Mouse (Mus musculus): Measurements from ENCODE around the gene Sspn. TPM values are rescaled to one million over a fixed set of nuclear protein-coding genes. Genes with fewer than 3 reads are reported as not detected.

Sspn gene
- polyA plus RNA-seq, 1 experiment = 6.2 TPM

DNA sequence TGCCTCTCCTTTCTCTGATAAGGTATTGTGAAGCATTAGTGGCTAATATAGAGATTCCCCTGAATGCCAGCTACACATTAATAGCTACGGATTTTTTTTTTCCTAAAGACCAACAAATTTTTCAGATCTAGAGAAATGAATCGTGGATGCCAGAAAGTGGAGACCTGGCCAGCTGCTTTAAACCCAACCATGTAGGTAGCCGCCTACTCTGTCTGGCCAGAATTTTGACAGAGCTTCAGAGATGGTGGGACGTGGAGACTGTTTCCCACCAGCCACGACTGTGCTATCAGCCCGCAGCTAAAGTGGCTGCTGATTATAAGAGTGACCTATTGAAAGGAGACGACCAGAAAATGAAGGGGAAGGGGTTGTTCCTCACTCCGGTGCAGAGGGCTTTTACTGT is 36.3 kb downstream of the Sspn start:
- TF ChIP-seq POLR2A (IDR thresholded peaks at IDR 0.05; ENCODE audit: extremely low read depth, insufficient read depth, low read length) (no peak), CTCF (IDR thresholded peaks at IDR 0.05; ENCODE audit: extremely low read depth, insufficient read depth, low read length) (no peak)
- H3K4me3 ChIP-seq (ENCODE audit: insufficient read depth, low read length) = no peak overlapping the region
- H3K4me1 ChIP-seq (ENCODE audit: control insufficient read depth, insufficient read depth, low read length) = peaks cover 7% of the 10 kb centered on the region; the same call in 1 of the 2 replicates
- H3K27ac ChIP-seq (ENCODE audit: insufficient read depth, low read length) = no peak overlapping the region

DNA sequence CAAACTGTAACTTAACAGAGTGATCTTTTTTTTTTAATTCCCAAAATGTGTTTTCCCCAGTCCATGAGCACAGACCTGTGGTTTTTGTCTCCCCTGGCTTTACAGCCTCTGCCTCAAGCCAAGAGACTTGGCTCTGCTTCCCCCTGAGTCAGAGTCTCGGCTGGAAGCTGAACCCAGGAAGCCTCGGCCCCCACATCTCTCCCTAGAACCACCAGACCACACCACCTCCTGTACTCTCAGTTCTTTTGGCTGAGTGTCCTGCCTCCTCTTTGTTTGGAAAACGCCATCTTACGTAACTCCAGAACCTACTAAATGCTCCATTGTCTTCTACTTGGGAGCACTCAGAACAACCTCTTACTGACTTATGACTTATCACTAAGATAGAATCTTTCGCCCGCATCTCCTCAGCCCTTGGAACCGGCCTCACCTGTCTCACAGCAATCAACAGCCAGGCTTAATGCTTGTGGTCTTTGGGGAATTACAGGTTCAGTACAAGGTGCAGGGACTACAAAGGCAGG is 36.9 kb downstream of the Sspn start:
- no peak overlapping the region for H3K4me3 ChIP-seq (ENCODE audit: insufficient read depth, low read length)
- TF ChIP-seq CTCF (IDR thresholded peaks at IDR 0.05; ENCODE audit: extremely low read depth, insufficient read depth, low read length) = no peak
- H3K27ac ChIP-seq (ENCODE audit: insufficient read depth, low read length) = no peak overlapping the region

DNA sequence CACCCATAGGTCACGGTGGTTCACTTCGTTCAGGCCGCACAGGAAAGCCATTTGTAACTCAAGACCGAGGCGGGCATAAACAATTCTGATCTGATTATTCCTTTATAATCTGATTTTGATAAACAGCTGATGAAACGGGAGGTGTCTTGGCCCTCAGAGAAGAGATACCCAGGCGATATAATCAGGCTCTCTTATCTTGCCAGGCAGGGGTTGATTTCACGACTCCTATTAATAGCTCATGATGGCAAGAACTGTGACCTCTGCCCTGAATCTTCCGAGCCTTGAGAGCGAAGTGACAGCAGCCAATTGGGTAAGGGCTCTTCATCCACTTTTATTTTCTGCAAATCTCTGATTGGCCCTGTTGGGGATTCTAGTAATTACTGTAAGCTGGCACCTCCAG is 37.4 kb downstream of the Sspn start:
- H3K27ac ChIP-seq (ENCODE audit: insufficient read depth, low read length) = no peak overlapping the region
- H3K4me1 ChIP-seq (ENCODE audit: control insufficient read depth, insufficient read depth, low read length) = peaks cover 6% of the 10 kb centered on the region; the same call in 1 of the 2 replicates
- no peak for TF ChIP-seq POLR2A (IDR thresholded peaks at IDR 0.05; ENCODE audit: extremely low read depth, insufficient read depth, low read length)
- no peak for TF ChIP-seq CTCF (IDR thresholded peaks at IDR 0.05; ENCODE audit: extremely low read depth, insufficient read depth, low read length)
- no peak overlapping the region for H3K4me3 ChIP-seq (ENCODE audit: insufficient read depth, low read length)

More for the DNA sequence above, 36.9 kb downstream of the Sspn start:
- peaks cover 7% of the 10 kb centered on the region; the same call in 1 of the 2 replicates for H3K4me1 ChIP-seq (ENCODE audit: control insufficient read depth, insufficient read depth, low read length)

DNA sequence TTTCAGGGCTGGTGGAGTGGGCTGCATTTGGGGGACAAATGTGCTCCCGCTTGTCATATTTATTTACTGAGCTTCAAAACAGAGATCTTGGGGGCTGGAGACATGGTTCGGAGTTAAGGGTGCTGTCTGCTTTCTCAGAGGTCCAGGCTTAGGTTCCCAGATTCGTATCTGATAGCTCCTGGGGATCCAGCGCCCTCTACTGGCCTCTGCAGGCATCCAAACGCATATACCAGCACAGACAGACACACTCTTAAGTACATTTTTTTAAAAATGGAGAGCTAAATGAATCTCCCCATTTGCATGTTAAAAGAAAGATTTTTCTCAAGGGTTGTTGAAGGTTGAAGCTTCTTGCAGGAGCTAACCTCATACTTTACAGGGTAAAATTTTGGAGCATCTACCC is 38.1 kb downstream of the Sspn start:
- H3K27ac ChIP-seq (ENCODE audit: insufficient read depth, low read length) = no peak overlapping the region

DNA sequence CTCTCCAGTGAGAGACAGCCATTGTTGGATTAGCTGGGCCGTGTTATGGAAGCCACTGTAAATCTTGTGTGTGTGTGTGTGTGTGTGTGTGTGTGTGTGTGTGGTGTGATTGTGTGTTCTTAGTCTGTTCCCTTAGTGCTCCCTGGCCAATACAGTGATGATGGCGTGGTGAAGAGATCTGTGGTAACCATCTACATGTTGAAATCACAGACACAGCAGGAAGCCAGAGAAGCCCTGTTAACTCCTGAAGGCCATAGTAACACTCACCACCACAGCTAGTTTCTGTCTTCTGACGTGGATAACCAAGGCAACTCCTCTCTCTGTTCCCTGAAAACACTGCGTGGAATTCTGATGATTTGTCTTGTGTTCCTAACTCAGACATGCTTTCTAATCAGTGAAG is 40.7 kb downstream of the Sspn start:
- H3K27ac ChIP-seq (ENCODE audit: insufficient read depth, low read length) = no peak overlapping the region
- H3K4me1 ChIP-seq (ENCODE audit: control insufficient read depth, insufficient read depth, low read length) = peaks cover 5% of the 10 kb centered on the region; the same call in 1 of the 2 replicates
- TF ChIP-seq CTCF (IDR thresholded peaks at IDR 0.05; ENCODE audit: extremely low read depth, insufficient read depth, low read length) = no peak

More for the DNA sequence above, 38.1 kb downstream of the Sspn start:
- Histone ChIP-seq H3K4me3 (ENCODE audit: insufficient read depth, low read length) (no peak overlapping the region), H3K4me1 (ENCODE audit: control insufficient read depth, insufficient read depth, low read length) (peaks cover 5% of the 10 kb centered on the region; the same call in 1 of the 2 replicates)
- no peak for TF ChIP-seq POLR2A (IDR thresholded peaks at IDR 0.05; ENCODE audit: extremely low read depth, insufficient read depth, low read length)
- no peak for TF ChIP-seq CTCF (IDR thresholded peaks at IDR 0.05; ENCODE audit: extremely low read depth, insufficient read depth, low read length)

DNA sequence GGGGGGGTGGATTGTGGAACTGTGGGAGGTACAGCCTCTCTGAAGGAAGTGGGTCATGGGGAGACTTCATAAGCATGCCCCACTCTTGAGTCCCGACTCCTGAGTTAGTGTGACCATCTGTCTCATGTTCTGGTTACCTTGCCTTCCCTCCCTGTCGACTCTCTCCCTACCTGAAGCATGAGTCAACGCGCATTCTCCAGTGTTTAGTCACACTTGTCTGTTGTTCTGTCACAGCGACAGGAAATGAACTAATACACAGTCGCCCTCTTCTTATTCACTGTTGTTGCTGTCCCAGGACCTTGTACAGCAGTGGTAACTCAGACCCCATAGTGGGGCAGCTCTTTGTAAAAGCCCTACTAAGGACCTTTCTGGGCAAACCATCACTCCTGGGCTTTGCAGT is 41.4 kb downstream of the Sspn start:
- TF ChIP-seq POLR2A (IDR thresholded peaks at IDR 0.05; ENCODE audit: extremely low read depth, insufficient read depth, low read length) (no peak), CTCF (IDR thresholded peaks at IDR 0.05; ENCODE audit: extremely low read depth, insufficient read depth, low read length) (no peak)
- H3K4me3 ChIP-seq (ENCODE audit: insufficient read depth, low read length) = no peak overlapping the region
- no peak overlapping the region for H3K27ac ChIP-seq (ENCODE audit: insufficient read depth, low read length)

More for the DNA sequence above, 40.7 kb downstream of the Sspn start:
- H3K4me3 ChIP-seq (ENCODE audit: insufficient read depth, low read length) = no peak overlapping the region

DNA sequence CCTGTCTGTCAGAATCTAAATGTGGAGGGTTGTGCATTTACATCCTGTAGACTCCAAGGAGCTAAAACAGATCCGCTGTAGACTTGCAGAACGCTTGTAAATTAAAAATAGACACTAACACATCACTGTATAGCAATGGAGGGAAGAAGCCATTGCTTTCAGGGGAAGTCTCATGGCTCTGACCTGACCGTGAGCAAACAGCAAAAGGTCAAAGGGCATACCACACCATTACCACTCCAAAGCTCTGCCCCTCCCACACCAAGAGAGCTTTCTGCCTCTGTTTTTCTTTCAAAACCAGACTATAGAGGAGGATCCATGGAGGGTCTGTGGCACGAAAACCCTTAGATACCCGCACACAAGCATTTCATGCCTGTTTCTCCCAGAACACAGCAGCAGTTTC is 41.9 kb downstream of the Sspn start:
- Histone ChIP-seq H3K4me3 (ENCODE audit: insufficient read depth, low read length) (no peak overlapping the region), H3K27ac (ENCODE audit: insufficient read depth, low read length) (no peak overlapping the region)
- TF ChIP-seq CTCF (IDR thresholded peaks at IDR 0.05; ENCODE audit: extremely low read depth, insufficient read depth, low read length) (no peak), POLR2A (IDR thresholded peaks at IDR 0.05; ENCODE audit: extremely low read depth, insufficient read depth, low read length) (no peak)

More for the DNA sequence above, 41.4 kb downstream of the Sspn start:
- H3K4me1 ChIP-seq (ENCODE audit: control insufficient read depth, insufficient read depth, low read length) = peaks cover 4% of the 10 kb centered on the region; the same call in 1 of the 2 replicates

DNA sequence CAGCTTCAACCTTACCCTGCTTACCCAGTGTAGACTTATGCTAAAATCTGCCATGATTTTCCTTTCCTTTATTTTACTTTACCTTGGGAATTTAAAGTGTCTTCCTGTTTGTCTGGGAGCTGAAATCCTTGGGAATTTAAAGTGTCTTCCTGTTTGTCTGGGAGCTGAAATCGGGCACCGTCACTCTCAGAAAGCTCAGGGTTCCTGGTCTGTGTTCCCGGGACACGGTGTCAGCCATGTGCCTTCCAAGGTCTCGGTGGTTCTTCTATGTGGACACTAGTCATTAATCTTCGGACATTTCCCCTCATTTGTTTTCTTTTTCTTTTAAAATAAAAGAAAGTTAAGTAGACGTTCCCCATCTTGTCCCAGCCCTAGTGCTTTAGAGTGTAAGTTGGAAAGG is 43.3 kb downstream of the Sspn start:
- TF ChIP-seq POLR2A (IDR thresholded peaks at IDR 0.05; ENCODE audit: extremely low read depth, insufficient read depth, low read length) (no peak), CTCF (IDR thresholded peaks at IDR 0.05; ENCODE audit: extremely low read depth, insufficient read depth, low read length) (no peak)
- no peak overlapping the region for H3K27ac ChIP-seq (ENCODE audit: insufficient read depth, low read length)
- H3K4me1 ChIP-seq (ENCODE audit: control insufficient read depth, insufficient read depth, low read length) = no peaks in the 10 kb centered on the region

More for the DNA sequence above, 41.9 kb downstream of the Sspn start:
- H3K4me1 ChIP-seq (ENCODE audit: control insufficient read depth, insufficient read depth, low read length) = peaks cover 2% of the 10 kb centered on the region; the same call in 1 of the 2 replicates

DNA sequence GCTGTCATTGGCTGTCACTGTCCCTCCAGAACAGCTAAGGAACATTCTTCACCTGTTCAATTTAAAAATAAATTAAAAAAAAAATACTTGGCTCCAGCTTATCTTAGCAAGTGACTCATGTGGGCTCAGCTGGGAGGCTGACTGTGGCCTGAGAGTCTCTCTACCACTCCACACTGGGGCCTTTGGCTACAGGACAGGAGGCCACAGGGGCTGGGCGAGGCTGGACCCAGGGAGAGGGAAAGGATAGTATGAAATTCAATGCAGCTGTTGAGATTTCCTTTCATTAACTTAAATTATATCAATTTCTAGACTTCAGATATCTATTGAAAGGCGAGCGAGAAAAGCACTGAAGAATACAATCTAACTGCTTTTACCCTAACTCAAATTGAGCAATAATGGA is 45.9 kb downstream of the Sspn start:
- Histone ChIP-seq H3K27ac (ENCODE audit: insufficient read depth, low read length) (no peak overlapping the region), H3K4me1 (ENCODE audit: control insufficient read depth, insufficient read depth, low read length) (no peaks in the 10 kb centered on the region)

More for the DNA sequence above, 43.3 kb downstream of the Sspn start:
- no peak overlapping the region for H3K4me3 ChIP-seq (ENCODE audit: insufficient read depth, low read length)

DNA sequence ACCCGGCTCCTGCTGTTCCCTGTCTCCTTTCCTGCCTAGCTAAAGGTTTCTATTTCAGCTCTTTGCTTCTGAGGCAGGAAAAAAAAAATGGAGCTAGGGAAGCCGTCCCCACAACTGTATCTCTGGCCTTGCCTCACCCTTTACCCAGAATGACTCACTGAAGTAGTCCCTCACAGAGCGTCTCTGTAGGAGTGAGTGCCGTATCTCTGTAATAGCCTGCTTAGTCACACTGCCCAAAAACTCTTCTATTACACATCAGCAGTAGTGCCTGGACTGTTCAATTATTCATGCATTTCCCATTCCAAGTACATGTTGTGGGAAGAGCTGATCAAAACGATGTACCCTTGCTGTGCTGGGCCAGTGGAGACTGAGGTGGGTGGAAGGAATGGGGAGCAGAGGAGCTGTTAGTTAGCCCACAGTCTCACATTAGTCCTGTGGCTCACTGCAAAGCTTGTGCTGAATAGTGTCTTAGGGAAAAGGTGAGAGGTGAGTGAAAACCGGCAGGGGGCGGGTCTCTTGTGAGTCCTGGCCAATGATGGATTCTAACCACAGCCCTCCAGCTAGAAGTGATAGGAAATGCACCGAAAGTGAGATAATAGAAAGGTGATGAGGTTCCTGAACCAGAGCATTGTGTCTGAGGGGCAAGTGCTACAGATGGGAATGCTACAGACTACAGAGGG is 46.5 kb downstream of the Sspn start:
- Histone ChIP-seq H3K27ac (ENCODE audit: insufficient read depth, low read length) (no peak overlapping the region), H3K4me1 (ENCODE audit: control insufficient read depth, insufficient read depth, low read length) (no peaks in the 10 kb centered on the region), H3K4me3 (ENCODE audit: insufficient read depth, low read length) (no peak overlapping the region)
- no peak for TF ChIP-seq POLR2A (IDR thresholded peaks at IDR 0.05; ENCODE audit: extremely low read depth, insufficient read depth, low read length)
- no peak for TF ChIP-seq CTCF (IDR thresholded peaks at IDR 0.05; ENCODE audit: extremely low read depth, insufficient read depth, low read length)

More for the DNA sequence above, 45.9 kb downstream of the Sspn start:
- H3K4me3 ChIP-seq (ENCODE audit: insufficient read depth, low read length) = no peak overlapping the region
- TF ChIP-seq POLR2A (IDR thresholded peaks at IDR 0.05; ENCODE audit: extremely low read depth, insufficient read depth, low read length) = no peak
- TF ChIP-seq CTCF (IDR thresholded peaks at IDR 0.05; ENCODE audit: extremely low read depth, insufficient read depth, low read length) = no peak
